Mouse (Mus musculus) embryonic facial prominence, embryonic 11.5 days (tissue): ENCODE results near the gene Ifna1. TPM values are rescaled to one million over a fixed set of nuclear protein-coding genes. Genes with fewer than 3 reads are reported as not detected.
A peak's percentile ranks its signal among the peaks of the same experiment; 100 is the strongest.
"Not testable (repeated sequence)": the region's sequence is repeated elsewhere in the genome, so short reads cannot be mapped to it uniquely, and the experiment has no call there.

Source experiments
- ATAC-seq: fragments of 200-750 bp; cut with Nextera tagmentation; replicated peaks from 2 replicates; pipeline ENCODE4 v1.8.0; 2017; ENCODE audit warnings: low read depth; ENCODE audit not compliant: insufficient number of reproducible peaks, low FRiP score, low TSS enrichment
- DNase-seq: peaks from one replicate; pipeline ENCODE4 v3.0.0-alpha.2; 2015; ENCODE audit warnings: low spot score
- H3K27ac ChIP-seq: fragments of 300-500 bp; sonication (generic); replicated peaks from 2 replicates; pipeline ENCODE4 v1.5.1; 2014; ENCODE audit warnings: mild to moderate bottlenecking, low read depth, low read length, control low read depth
- H3K27me3 ChIP-seq: fragments of 300-500 bp; sonication (generic); 2 replicates; pipeline ENCODE4 v1.6.1; 2014; ENCODE audit warnings: mild to moderate bottlenecking, low read length, moderate library complexity, mixed read lengths; ENCODE audit not compliant: control insufficient read depth, insufficient read depth
- H3K36me3 ChIP-seq: fragments of 300-500 bp; sonication (generic); replicated peaks from 2 replicates; pipeline ENCODE4 v1.6.1; 2014; ENCODE audit warnings: low read depth, mild to moderate bottlenecking, low read length, moderate library complexity, mixed read lengths; ENCODE audit not compliant: control insufficient read depth, insufficient read depth
- H3K4me1 ChIP-seq: fragments of 300-500 bp; sonication (generic); 2 replicates; pipeline ENCODE4 v1.6.1; 2014; ENCODE audit warnings: low read length, mixed read lengths; ENCODE audit not compliant: control insufficient read depth, insufficient read depth
- H3K4me2 ChIP-seq: fragments of 300-500 bp; sonication (generic); 2 replicates; pipeline ENCODE4 v1.6.1; 2014; ENCODE audit warnings: low read depth, mild to moderate bottlenecking, control low read depth, low read length, moderate library complexity
- H3K4me3 ChIP-seq: fragments of 300-500 bp; sonication (generic); 2 replicates; pipeline ENCODE4 v1.5.1; 2014; ENCODE audit warnings: low read depth, low read length, control low read depth
- H3K9ac ChIP-seq: fragments of 300-500 bp; sonication (generic); replicated peaks from 2 replicates; pipeline ENCODE4 v1.6.1; 2014; ENCODE audit warnings: mild to moderate bottlenecking, control low read depth, low read length
- H3K9me3 ChIP-seq: fragments of 300-500 bp; sonication (generic); replicated peaks from 2 replicates; pipeline ENCODE4 v1.6.1; 2016; ENCODE audit warnings: mild to moderate bottlenecking, low read length, inconsistent platforms, mixed read lengths; ENCODE audit not compliant: control insufficient read depth
- WGBS: fragments of 180-500 bp; shearing (Covaris S2); extraction: QIAGEN DNeasy Blood & Tissue Kit; methylation state at CpG from one replicate; pipeline ENCODE4 v1.1.7; 2014; 5-methylcytosine and 5-hydroxymethylcytosine counted together
- polyA plus RNA-seq: library from polyadenylated mRNA; unstranded; fragments of >200 nt; fragmentation: Nextera tagmentation; extraction: Ambion mirVana; gene quantifications from 2 replicates; pipeline ENCODE4 v1.2.1, GENCODE M21; 2014

Gene Ifna1
- polyA plus RNA-seq, result not detected in 2 replicates

DNA sequence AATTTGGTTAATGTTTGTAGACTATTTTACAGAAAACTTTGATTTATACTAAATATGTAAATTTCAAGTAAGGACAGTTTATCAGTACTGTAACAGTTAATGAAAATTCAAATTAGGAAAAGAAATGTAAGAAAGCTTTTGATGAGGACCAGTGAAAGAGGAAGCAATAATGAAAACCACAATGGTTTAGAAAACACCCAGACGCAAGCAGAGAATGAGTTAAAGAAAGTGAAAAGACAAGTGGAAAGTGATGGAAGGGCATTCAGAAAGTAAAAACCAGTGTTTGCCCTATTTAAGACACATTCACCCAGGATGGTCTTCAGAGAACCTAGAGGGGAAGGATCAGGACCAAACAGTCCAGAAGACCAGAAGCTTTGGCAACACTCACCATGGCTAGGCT is at the start of gene Ifna1:
Ifna1 (plus strand) TSS at position 390 of the 400 bp plus-strand sequence.
- ATAC-seq, result no peak
- Histone ChIP-seq H3K27ac (no peak within 1 kb of the TSS), H3K9me3 (no peaks in the 10 kb centered on the region), H3K4me2 (no peak within 1 kb of the TSS), H3K4me3 (no peak within 1 kb of the TSS), H3K4me1 (no peaks in the 10 kb centered on the region), H3K27me3 (no peaks in the 10 kb centered on the region), H3K36me3 (no peaks in the 10 kb centered on the region), H3K9ac (no peak within 1 kb of the TSS)
- WGBS, result 84% methylated on average over 1 of the region's 1 CpGs
- no peak for DNase-seq

DNA sequence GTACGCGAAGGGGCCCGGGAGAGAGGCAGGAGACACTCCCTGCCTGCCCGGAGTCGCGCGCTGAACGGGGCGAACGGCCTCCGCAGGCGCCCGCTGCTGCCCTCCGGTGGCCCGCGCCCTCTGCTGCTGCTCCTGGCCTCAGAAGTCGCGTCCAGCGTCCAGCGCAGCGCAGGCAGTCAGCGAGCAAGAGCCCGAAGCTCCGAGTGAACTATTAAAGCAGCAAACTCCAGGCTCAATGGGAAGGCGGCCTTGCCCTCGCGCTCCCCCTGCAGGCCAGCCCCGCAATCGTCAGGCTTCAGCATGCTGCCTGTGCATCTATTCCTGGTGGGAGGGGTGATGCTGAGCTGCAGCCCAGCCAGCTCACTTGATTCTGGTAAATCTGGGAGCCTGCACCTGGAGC is 46.9 kb upstream of the Ifna1 start, which contains the start of gene Gm13287:
Gm13287 (plus strand) TSS at position 301 of the 400 bp plus-strand sequence.
- no CpG with 5 or more reads among the region's 29 CpGs for WGBS
- not testable (repeated sequence) for ATAC-seq

DNA sequence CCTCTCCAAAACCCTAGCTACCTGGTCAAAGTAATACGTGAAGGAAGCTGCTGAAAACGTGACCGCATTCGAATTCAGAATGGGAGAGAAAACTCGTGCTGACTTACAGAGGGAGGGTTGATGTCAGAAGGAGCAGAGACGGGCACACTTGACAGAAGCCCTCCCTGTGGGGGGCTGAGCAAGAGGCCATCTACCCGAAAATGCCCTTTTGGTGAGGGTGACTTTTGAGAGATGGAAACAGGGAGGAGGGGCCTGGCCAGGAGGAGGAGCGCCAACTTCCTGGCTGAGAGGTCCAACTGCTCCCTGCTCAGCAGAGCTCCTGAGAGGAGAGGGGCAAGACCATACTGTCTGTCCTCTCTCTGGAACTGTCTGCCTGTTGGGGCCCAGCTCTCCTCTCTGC is 44.7 kb upstream of the Ifna1 start, which contains the start of gene Gm13288:
Gm13288 (plus strand) TSS at position 301 of the 400 bp plus-strand sequence.
- not testable (repeated sequence) for H3K4me2 ChIP-seq, DNase-seq, H3K9me3 ChIP-seq, H3K9ac ChIP-seq, ATAC-seq, H3K4me1 ChIP-seq, H3K36me3 ChIP-seq, H3K4me3 ChIP-seq, H3K27ac ChIP-seq, H3K27me3 ChIP-seq
- WGBS, result no CpG with 5 or more reads among the region's 8 CpGs

More for the DNA sequence above, 46.9 kb upstream of the Ifna1 start, which contains the start of gene Gm13287:
- not testable (repeated sequence) for H3K9me3 ChIP-seq, H3K4me2 ChIP-seq, H3K4me3 ChIP-seq, H3K27ac ChIP-seq, H3K36me3 ChIP-seq, H3K4me1 ChIP-seq, H3K9ac ChIP-seq, DNase-seq, H3K27me3 ChIP-seq

DNA sequence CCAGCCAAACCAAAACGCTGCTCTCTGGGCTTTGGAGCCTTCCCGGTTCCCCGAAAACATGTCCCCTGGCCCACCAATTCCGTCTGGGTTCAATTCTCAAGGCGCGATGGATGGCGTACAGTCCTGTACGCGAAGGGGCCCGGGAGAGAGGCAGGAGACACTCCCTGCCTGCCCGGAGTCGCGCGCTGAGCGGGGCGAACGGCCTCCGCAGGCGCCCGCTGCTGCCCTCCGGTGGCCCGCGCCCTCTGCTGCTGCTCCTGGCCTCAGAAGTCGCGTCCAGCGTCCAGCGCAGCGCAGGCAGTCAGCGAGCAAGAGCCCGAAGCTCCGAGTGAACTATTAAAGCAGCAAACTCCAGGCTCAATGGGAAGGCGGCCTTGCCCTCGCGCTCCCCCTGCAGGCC is 44.1 kb upstream of the Ifna1 start:
- not testable (repeated sequence) for ATAC-seq, DNase-seq, H3K27me3 ChIP-seq, H3K4me2 ChIP-seq, H3K9me3 ChIP-seq, H3K36me3 ChIP-seq, H3K4me3 ChIP-seq, H3K4me1 ChIP-seq, H3K27ac ChIP-seq, H3K9ac ChIP-seq
- no CpG with 5 or more reads among the region's 34 CpGs for WGBS

DNA sequence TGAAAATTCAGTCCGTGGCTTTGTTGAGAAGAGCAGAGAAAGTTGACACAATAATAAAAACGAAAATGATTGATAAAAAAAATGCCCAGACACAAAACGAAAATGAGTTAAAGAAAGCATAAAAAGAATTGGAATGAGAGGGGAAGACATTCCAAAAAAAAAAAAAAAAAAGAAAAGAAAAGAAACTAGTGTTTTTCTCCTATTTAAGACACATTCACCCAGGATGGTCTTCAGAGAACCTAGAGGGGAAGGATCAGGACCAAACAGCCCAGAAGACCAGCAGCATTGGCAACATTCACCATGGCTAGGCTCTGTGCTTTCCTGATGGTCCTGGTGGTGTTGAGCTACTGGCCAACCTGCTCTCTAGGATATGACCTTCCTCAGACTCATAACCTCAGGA is 34.0 kb upstream of the Ifna1 start, which contains the start of gene Ifna7:
Ifna7 (plus strand) TSS at position 301 of the 400 bp plus-strand sequence.
- H3K36me3 ChIP-seq, result no peaks in the 10 kb centered on the region
- no peak for ATAC-seq
- no peak for DNase-seq
- H3K27ac ChIP-seq, result no peak within 1 kb of the TSS
- no peaks in the 10 kb centered on the region for H3K4me1 ChIP-seq
- 68% methylated on average over 3 of the region's 3 CpGs for whole genome bisulfite sequencing
- no peak within 1 kb of the TSS for H3K9ac ChIP-seq
- H3K27me3 ChIP-seq, result no peaks in the 10 kb centered on the region
- no peak within 1 kb of the TSS for H3K4me2 ChIP-seq
- H3K4me3 ChIP-seq, result no peak within 1 kb of the TSS
- H3K9me3 ChIP-seq, result no peaks in the 10 kb centered on the region

GRCm38 (mm10) chr4:88819659-88820058 is 30.2 kb upstream of the Ifna1 start, which contains the start of gene Ifna11:
Gene Ifna11 (plus strand): TSS chr4:88819959.
- no peaks in the 10 kb centered on the region for H3K27me3 ChIP-seq
- H3K4me3 ChIP-seq, result no peak within 1 kb of the TSS
- WGBS, result 87% methylated on average over 1 of the region's 1 CpGs
- no peaks in the 10 kb centered on the region for H3K4me1 ChIP-seq
- no peaks in the 10 kb centered on the region for H3K9me3 ChIP-seq
- H3K36me3 ChIP-seq, result no peaks in the 10 kb centered on the region
- DNase-seq (no peak), ATAC-seq (no peak)
- no peak within 1 kb of the TSS for H3K27ac ChIP-seq
- no peak within 1 kb of the TSS for H3K9ac ChIP-seq
- no peak within 1 kb of the TSS for H3K4me2 ChIP-seq

DNA sequence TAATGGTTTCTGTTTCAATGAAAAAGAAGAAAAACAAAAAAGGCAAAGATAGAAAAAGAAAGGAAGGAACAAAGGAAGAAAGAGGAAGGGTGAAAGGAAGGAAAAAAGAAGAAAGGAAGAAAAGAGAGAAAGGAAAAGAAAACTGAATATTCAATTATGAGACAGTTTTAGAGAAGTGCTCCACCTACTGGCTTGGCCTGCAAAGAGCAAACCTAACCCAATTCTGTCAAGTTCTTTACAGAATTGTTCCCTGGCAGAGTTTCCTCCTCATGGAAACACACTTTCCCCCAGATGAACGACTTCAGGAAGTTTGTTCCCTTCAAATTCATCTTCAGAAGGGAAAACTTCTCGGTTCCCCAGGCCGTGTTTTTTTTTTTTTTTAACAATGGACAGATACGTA is 26.9 kb upstream of the Ifna1 start:
- Histone ChIP-seq H3K36me3 (no peaks in the 10 kb centered on the region), H3K4me3 (no peak overlapping the region), H3K9ac (no peak overlapping the region), H3K9me3 (no peaks in the 10 kb centered on the region), H3K4me1 (no peaks in the 10 kb centered on the region), H3K27me3 (no peaks in the 10 kb centered on the region), H3K27ac (no peak overlapping the region), H3K4me2 (no peak overlapping the region)
- ATAC-seq (no peak), DNase-seq (peak; percentile 39)
- WGBS, result 24% methylated on average over 4 of the region's 4 CpGs

DNA sequence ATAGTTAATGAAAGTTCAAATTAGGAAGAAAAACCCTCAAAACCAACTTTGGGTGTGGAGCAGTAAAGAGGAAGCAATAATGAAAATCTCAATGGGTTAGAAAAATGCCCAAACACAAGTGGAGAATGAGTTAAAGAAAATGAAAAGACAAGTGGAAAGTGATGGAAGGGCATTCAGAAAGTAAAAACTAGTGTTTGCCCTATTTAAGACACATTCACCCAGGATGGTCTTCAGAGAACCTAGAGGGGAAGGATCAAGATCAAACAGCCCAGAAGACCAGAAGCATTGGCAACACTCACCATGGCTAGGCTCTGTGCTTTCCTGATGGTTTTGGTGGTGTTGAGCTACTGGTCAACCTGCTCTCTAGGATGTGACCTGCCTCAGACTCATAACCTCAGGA is 22.8 kb upstream of the Ifna1 start, which contains the start of gene Ifna6:
Ifna6 (plus strand) TSS at position 301 of the 400 bp plus-strand sequence.
- not testable (repeated sequence) for H3K4me1 ChIP-seq, H3K9me3 ChIP-seq, DNase-seq, H3K27me3 ChIP-seq, H3K4me2 ChIP-seq, H3K4me3 ChIP-seq, ATAC-seq, H3K27ac ChIP-seq, H3K9ac ChIP-seq, H3K36me3 ChIP-seq
